Mouse (Mus musculus) intestine, postnatal 0 days (tissue): Measurements from ENCODE around the gene Nkain2. TPM values are rescaled to one million over a fixed set of nuclear protein-coding genes. Genes with fewer than 3 reads are reported as not detected.
A peak's percentile ranks its signal among the peaks of the same experiment; 100 is the strongest.

Experiments
- ATAC-seq: fragments of 200-750 bp; cut with Nextera tagmentation; 2 replicates; pipeline ENCODE4 v1.8.0; 2017; ENCODE audit warnings: mild to moderate bottlenecking, moderate TSS enrichment, moderate library complexity
- H3K27ac ChIP-seq: fragments of 300-500 bp; sonication (generic); 2 replicates; pipeline ENCODE4 v1.5.1; 2014; ENCODE audit warnings: mild to moderate bottlenecking, low read depth, low read length, moderate library complexity
- H3K27me3 ChIP-seq: fragments of 300-500 bp; sonication (generic); replicated peaks from 2 replicates; pipeline ENCODE4 v1.6.1; 2014; ENCODE audit warnings: low read length, mixed read lengths; ENCODE audit not compliant: control insufficient read depth, insufficient read depth
- H3K36me3 ChIP-seq: fragments of 300-500 bp; sonication (generic); 2 replicates; pipeline ENCODE4 v1.6.1; 2014; ENCODE audit warnings: mild to moderate bottlenecking, moderate library complexity; ENCODE audit not compliant: control insufficient read depth, insufficient read depth
- H3K4me1 ChIP-seq: fragments of 300-500 bp; sonication (generic); replicated peaks from 2 replicates; pipeline ENCODE4 v1.6.1; 2014; ENCODE audit warnings: antibody characterized with exemption, low read length, mixed read lengths; ENCODE audit not compliant: control insufficient read depth, insufficient read depth
- H3K4me2 ChIP-seq: fragments of 300-500 bp; sonication (generic); replicated peaks from 2 replicates; pipeline ENCODE4 v1.6.1; 2014; ENCODE audit warnings: low read depth, mild to moderate bottlenecking, moderate library complexity
- H3K4me3 ChIP-seq: fragments of 300-500 bp; sonication (generic); 2 replicates; pipeline ENCODE4 v1.5.1; 2014; ENCODE audit warnings: low read depth, low read length
- H3K9ac ChIP-seq: fragments of 300-500 bp; sonication (generic); 2 replicates; pipeline ENCODE4 v1.6.1; 2014; ENCODE audit warnings: mild to moderate bottlenecking, low read depth, low read length
- H3K9me3 ChIP-seq: fragments of 300-500 bp; sonication (generic); 2 replicates; pipeline ENCODE4 v1.6.1; 2016; ENCODE audit warnings: mixed run types; ENCODE audit not compliant: control insufficient read depth
- CTCF ChIP-seq: sonication (generic); IDR thresholded peaks from 2 replicates; pipeline ENCODE4 v1.5.1; 2016; ENCODE audit warnings: low read depth, mild to moderate bottlenecking, control low read depth, antibody characterized with exemption, moderate library complexity
- WGBS: fragments of 180-500 bp; shearing (Covaris S2); extraction: QIAGEN DNeasy Blood & Tissue Kit; methylation state at CpG from one replicate; pipeline ENCODE4 v1.1.7; 2014; 5-methylcytosine and 5-hydroxymethylcytosine counted together
- polyA plus RNA-seq: library from polyadenylated mRNA; unstranded; fragments of >200 nt; fragmentation: Nextera tagmentation; extraction: Ambion mirVana; gene quantifications from 2 replicates; pipeline ENCODE4 v1.2.1, GENCODE M21; 2015

Nkain2 gene
- polyA plus RNA-seq = 0.50 and 1.0 TPM in 2 replicates

DNA sequence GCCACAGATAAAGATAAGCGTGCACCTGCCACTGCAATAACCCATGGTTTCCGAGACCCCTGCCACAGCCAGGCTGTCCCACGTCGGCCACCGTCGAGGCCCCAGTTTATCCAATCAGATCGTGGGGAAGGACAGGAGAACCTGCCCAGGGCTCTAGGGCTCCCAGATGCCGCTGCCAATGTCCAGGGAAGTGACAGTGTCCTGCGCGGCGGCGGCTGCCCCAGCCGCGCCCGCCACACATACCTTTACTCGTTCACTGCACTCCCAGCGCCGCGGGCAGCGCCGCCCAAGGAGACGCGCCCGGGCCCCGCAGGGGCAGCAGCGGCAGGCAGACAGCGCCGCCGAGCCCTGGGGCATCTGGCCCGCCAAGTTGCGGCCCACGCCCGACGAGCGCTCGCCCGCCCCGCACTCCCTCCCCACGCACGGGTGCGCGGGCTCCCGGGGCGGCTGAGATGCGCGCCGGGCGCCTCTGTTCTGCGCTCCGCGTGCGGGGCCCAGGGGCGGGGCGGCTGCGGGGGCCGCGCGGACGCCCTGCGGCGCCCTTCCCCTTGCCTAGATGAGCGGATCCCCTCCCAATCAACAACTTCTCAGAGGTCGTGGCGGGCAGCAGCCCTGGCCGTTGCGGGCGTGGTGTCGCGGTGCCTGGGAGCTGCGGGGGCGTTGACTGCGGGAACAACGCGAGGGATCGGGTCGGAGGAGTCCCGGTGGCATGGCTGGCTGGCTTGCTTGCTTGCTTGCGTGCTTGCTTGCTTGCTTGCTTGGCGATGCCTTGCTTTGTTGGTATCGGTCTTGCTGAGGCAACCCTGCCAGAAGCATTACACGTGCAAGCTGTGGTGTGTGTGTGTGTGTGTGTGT lies at the start of gene Nkain2:
Gene Nkain2 (minus strand): TSS at position 811 of the 855 bp plus-strand sequence.
- Histone ChIP-seq H3K4me2 (peak within 1 kb of the TSS; percentile 95), H3K4me1 (no peaks in the 10 kb centered on the region), H3K27ac (no peak within 1 kb of the TSS), H3K4me3 (peak within 1 kb of the TSS; percentile 56), H3K27me3 (peaks cover 7% of the 10 kb centered on the region; the same call in 1 of the 2 replicates), H3K9ac (peak within 1 kb of the TSS; percentile 37), H3K9me3 (no peaks in the 10 kb centered on the region), H3K36me3 (no peaks in the 10 kb centered on the region)
- no peak for TF ChIP-seq CTCF
- WGBS = under 1% methylated on average over 62 of the region's 81 CpGs
- peak; percentile 60 for ATAC-seq

DNA sequence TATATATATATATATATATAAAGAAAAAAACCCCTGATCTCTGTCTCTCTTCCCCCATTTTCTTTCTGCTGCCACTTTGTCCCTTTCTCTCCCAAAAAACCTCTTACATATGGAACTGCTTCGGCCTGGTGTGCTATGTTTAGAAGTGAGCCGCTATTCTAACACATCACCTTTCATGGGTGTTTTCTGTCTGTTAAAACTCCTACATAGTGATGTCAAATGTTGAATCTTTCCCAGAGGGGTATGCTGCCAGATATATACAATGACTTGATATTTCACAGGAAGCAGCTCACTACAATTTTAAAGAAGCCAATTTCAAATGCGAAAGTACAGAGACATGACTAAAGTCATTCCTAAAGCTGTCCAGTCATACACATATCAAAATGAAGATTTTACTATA lies 49.6 kb upstream of the Nkain2 start:
- Histone ChIP-seq H3K4me2 (no peak overlapping the region), H3K4me3 (no peak overlapping the region), H3K4me1 (no peaks in the 10 kb centered on the region), H3K9ac (no peak overlapping the region), H3K27ac (no peak overlapping the region), H3K36me3 (no peaks in the 10 kb centered on the region), H3K27me3 (no peaks in the 10 kb centered on the region), H3K9me3 (no peaks in the 10 kb centered on the region)
- ATAC-seq = no peak
- no peak for TF ChIP-seq CTCF
- 89% methylated on average over 3 of the region's 3 CpGs for WGBS

DNA sequence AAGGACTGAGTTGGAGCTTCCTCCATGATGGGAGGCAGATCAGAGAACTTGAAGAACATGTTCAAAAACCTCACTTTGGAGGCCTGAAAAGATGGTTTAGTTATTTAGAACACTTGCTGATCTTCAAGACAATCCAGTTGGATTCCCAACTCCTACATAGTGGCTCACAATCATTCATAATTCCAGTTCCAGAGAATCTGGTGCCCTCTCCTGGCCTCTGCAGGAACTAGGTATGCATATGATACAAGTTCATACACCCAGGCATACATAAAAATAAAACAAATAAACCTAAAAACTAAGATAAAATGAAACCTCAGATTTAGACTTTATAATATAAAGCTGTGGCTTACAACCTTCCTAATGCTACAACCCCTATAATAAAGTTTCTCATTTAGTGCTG lies 4.8 kb upstream of the Nkain2 start:
- H3K27me3 ChIP-seq = peaks cover 2% of the 10 kb centered on the region; the same call in 1 of the 2 replicates
- peak; percentile 65 for TF ChIP-seq CTCF
- H3K9ac ChIP-seq = no peak overlapping the region
- ATAC-seq = no peak
- no peak overlapping the region for H3K27ac ChIP-seq
- no peaks in the 10 kb centered on the region for H3K4me1 ChIP-seq
- H3K9me3 ChIP-seq = no peaks in the 10 kb centered on the region
- H3K4me2 ChIP-seq = no peak overlapping the region
- no peak overlapping the region for H3K4me3 ChIP-seq
- no peaks in the 10 kb centered on the region for H3K36me3 ChIP-seq

DNA sequence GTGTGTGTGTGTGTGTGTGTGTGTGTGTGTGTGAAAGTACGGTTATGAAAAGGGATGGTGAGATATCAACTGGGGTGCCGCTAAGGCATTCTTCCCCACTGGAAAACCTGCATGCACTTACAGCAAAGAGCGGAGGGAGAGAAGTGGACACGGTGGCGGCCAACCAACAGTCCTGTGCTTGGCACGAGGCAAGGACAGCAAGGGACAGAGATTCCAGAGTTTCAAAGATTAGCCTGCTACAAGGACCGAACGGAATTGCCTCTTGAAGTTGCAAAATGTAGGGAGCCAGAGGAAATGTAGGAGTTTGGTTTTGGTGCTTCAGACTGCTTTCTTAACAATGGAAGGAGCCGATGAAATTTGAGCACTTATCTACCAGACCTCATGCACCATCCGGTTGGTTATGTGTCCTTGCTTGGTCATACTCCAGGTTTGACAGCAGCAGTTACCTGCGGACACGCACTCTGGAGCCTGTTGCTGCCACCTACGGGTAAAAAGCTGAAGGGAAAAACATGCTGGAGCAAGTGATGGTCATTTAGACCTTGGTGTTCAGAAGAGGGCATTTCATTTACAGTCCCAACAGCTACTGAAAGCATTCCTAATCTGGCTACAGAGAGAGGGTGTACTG lies 357 bp upstream of the Nkain2 start:
- Histone ChIP-seq H3K4me1 (no peaks in the 10 kb centered on the region), H3K27ac (no peak overlapping the region), H3K27me3 (peaks cover 7% of the 10 kb centered on the region; the same call in 1 of the 2 replicates), H3K9me3 (no peaks in the 10 kb centered on the region), H3K4me3 (peak overlapping the region; percentile 56), H3K4me2 (peak overlapping the region; percentile 95), H3K36me3 (no peaks in the 10 kb centered on the region), H3K9ac (no peak overlapping the region)
- peak; percentile 51; the same call in 1 of the 2 replicates for ATAC-seq
- TF ChIP-seq CTCF = peak; percentile 79
- 2% methylated on average over 13 of the region's 13 CpGs for whole genome bisulfite sequencing

DNA sequence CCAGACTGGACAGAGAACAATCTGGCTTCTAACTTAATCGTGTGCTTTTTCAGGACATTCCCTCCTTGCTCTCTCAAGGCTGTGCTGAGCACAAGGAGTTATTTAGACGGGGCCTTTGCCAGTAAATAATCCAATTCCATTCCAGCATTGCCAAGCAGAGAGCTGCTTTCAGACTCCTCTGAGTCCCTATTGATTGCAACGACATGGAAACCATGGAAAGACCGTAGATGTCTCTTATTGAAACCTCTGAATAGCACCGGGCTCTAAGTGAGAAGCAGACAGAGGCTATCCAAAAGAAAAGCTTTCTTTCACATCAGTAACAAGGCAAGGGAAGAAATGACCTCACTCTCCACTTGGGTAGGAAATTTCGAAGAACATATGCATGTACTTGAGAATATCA lies 8.3 kb downstream of the Nkain2 start:
- no peaks in the 10 kb centered on the region for H3K4me1 ChIP-seq
- H3K9me3 ChIP-seq = no peaks in the 10 kb centered on the region
- ATAC-seq = no peak
- H3K4me3 ChIP-seq = no peak overlapping the region
- no peaks in the 10 kb centered on the region for H3K36me3 ChIP-seq
- 71% methylated on average over 6 of the region's 6 CpGs for WGBS
- H3K9ac ChIP-seq = no peak overlapping the region
- TF ChIP-seq CTCF = no peak
- no peak overlapping the region for H3K4me2 ChIP-seq
- H3K27me3 ChIP-seq = no peaks in the 10 kb centered on the region
- no peak overlapping the region for H3K27ac ChIP-seq

DNA sequence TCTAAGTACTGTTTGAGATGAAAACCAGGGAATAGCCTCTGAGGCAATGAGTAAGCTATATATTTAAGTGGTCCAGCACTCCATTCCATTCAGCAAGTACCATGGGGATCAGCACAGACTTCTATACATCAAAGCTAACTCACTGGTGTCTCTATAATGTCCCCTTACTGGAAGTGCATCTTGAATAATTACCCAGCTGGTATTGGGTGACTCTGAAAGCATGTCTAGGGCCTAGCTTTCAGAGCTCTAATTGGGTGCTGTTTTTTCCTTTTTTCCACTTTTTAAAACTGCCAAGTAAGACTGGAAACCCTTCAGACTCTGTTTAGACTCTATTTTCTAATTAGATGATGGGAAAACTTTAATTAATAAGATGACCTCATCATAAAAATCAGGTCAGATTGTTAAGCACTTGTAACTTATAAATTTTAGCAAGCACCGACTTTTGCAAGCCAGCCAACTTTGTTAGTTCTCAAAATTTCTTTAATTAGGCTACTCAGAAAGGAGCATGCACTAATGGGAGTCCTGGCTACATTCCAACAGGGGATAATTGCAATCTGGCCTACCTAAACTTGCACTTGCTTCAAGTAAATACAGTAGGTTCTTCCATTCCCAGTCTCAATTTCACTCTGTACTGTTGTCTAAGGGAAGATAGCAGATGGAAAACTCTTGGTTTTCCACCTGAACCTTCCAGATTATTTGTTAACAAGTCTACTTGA lies 19.4 kb downstream of the Nkain2 start:
- H3K9ac ChIP-seq = no peak overlapping the region
- no peak overlapping the region for H3K4me3 ChIP-seq
- H3K4me1 ChIP-seq = no peaks in the 10 kb centered on the region
- 81% methylated on average over 1 of the region's 1 CpGs for WGBS
- H3K9me3 ChIP-seq = no peaks in the 10 kb centered on the region
- ATAC-seq = no peak
- H3K27me3 ChIP-seq = no peaks in the 10 kb centered on the region
- no peak overlapping the region for H3K4me2 ChIP-seq
- no peaks in the 10 kb centered on the region for H3K36me3 ChIP-seq
- no peak overlapping the region for H3K27ac ChIP-seq
- no peak for TF ChIP-seq CTCF
